Mouse (Mus musculus) retina, embryonic 14.5 days (tissue): ENCODE measurements at regions not wholly inside any gene's neighbourhood (a gene's known extent, or its start where the extent isn't known, plus 50 kb on each side); places are given as distances from the start of the nearest gene placed in this dataset.
A peak's percentile ranks its signal among the peaks of the same experiment; 100 is the strongest.

Experiments
- DNase-seq: peaks from one replicate; pipeline ENCODE4 v3.0.0-alpha.2; 2015; ENCODE audit warnings: low spot score

DNA sequence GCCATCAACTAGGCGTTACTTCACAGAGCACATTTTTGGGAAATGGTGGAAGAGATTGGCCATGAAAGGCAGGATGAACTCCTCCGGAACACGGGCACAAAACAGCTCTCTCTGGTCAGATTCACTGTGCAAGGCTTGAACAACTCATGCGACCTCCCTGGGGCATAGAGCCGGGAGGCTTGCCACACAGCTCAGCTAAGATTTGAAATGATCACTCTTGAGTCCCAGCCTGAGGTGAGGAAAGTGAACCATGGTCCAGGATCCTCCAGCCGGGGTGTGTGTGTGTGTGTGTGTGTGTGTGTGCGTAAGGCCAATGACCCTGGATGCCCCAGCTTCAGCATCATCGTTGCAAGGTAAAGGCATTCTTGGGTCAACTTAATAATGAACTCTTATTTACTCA is 237.5 kb downstream of the Gm45692 start:
- DNase-seq = no peak

DNA sequence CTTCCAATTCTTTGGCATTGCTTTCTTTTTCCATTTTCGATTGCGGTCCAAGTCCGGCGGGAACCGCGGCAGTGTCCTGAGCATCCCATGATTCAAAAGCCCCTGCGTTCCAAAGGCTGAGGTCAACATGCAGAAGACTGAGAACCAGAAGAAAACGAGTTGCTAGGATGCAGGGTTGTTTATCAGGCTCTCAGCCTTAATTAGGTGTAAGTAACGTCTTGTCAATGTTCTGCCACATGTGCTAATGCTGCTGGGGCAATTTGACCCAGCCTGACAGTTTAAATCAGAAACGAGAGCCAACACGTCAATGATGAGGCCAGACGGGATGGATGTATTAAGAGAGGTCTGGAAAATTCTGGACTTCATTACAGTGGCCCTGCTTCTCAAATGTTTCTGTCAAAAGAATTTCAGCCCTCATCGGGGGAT is 239.4 kb downstream of the Gm45692 start:
- DNase-seq = no peak

DNA sequence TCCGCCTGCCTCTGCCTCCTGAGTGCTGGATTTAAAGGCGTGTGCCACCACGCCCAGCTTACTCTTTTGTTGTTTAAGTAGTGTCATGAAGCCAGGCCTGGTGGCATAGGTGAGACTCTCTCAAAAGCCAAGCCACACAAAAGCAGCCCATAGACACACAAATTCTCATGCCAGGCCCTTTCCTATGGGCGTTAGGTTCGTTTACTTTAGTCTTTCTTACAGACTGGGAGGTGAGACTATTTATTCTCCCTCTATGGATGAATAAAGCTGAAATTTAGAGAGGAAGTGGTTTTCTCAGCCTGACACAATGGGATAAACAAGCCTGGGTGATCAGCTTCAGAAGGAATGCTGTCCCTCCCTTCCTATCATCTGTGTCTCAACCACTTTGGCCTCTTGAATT is 243.0 kb downstream of the Gm45692 start:
- DNase-seq = no peak

DNA sequence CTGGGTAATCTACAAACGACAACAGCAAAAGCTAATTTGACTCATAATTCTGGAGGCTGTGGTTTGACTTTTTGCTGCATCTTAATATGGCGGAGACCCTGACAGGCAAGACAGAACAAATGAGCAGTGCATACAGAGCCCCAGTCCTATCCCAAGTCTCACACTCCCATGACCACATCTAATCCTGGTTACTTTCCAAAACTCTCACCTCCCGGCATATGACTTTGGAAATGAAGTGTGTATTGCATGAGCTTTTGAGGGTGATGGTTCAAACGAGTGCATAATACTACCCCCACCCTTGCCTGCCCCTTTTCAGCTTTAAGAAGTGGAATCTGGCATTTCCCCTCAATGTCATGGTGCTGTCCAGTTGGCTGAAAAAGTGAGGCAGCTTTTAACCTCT is 244.3 kb downstream of the Gm45692 start:
- DNase-seq = no peak

DNA sequence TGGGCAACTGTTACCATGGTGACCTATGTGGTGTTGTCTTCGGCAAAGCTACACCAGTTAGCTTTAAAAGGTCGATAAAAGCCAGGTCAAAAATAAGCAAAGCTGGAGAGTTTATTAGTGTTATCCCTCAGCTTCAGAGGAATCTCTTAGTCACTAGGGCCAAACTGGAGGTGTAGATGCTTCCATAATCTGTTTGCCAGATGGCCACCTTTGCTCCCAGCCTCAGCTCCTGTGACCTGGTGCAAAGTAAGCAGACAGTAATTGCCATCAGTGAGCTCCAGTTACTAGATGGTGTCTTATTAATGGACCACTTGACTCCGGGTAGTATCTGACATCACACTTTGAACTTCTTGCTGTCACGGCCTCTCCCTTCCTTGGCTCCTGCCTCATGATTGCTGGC is 245.3 kb downstream of the Gm45692 start:
- DNase-seq = peak; percentile 49

DNA sequence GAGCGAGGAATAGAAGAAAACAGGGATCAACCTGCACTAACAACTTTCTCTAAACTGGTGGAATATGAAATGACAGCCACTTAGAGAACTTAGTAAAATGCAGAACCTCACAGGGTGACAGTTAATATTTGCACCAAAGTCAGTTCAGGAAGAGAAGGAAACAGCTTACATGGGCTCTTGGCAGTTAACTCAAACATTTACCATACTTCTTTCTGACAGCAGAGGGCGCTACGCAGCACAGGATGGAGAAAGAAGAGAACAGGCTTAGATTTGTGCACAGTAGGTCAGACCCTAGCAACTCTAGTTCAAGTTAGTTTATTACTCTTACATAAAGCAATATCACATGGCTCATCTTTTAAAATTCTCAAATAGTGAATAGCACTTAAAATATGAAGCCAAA is 261.3 kb downstream of the Gm45692 start:
- DNase-seq = peak; percentile 76

DNA sequence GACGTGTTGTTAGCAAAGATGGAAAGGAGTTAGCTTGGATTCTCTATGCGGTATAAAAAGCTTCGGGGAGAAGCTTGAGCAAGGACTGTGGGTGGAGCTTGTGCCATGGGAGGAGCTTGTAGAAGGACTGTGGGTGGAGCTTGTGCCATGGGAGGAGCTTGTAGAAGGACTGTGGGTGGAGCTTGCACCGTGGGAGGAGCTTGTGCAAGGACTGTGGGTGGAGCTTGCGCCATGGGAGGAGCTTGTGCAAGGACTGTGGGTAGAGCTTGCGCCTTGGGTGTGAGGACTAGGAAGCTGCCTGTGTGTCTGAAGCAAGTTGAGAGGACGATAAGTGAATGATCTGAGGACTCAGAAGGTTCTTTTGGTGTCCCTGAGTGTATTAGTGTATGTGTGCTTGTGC is 263.1 kb downstream of the Gm45692 start:
- DNase-seq = no peak

DNA sequence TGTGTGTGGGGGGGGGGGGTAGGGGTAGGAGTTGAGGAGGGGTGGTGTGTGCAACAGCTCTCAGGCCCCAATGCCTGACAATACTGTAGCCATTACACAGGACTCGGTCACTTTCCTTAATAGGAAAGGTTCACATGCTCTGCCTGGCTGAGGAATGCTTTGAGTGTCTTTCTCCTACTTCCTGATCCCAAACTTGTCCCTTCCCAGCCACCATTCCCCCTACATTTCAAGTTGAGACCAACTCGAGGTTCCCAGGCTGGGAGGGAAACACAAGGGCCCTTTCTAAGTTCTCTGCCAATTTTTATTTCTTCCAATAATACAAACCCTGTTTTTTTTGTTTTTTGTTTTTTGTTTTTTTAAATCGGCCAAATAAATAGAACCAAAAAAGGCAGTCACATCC is 264.6 kb downstream of the Gm45692 start:
- DNase-seq = peak; percentile 58

DNA sequence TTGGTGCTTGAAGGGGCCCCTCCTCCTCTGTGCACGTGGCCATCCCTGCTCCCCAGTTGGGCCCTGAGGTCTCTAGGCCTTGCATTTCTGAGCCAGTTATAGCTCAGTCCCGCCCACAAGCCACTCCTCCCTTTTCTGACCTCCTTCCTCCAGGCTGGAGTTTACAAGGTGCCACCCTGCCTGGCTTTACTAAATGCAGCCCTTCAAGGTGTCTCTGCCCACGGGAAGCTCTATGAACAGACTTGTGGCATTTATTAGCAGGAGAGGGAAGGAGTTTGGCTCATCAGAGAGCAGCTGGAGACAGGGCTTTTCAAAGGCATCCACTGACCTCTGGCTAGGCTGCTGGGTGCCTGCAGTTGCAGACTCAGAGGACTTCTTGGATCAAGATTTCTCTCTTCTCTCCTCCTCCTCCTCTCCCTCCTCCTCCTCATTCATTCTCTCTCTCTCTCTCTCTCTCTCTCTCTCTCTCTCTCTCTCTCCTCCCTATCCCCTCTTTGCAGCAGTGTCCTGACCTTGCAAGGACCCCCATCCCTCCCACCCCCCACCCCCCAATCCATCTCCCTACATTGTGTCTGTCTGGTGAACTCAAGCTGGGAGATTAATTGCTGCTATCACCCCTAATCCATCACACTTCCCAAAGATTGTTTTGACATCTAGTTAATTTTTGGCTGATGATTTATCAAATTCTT is 265.1 kb downstream of the Gm45692 start:
- peak; percentile 66 for DNase-seq

DNA sequence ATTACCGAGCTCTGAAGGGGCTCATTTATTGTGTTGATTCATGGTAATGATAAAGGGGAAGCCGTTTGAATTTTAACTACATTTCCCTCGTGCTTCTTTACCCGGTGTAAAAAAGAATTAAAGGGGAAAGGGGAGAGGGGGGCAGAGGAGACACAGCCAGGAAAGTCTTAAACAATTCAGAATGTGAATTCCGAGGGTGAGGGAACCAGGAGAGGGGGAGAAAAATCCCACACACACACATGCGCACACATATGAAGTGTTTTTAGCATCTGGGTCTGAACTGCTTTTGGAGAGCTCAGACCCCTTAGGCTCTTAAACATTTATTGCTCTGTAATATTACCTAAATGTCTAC is 265.6 kb downstream of the Gm45692 start:
- no peak for DNase-seq

DNA sequence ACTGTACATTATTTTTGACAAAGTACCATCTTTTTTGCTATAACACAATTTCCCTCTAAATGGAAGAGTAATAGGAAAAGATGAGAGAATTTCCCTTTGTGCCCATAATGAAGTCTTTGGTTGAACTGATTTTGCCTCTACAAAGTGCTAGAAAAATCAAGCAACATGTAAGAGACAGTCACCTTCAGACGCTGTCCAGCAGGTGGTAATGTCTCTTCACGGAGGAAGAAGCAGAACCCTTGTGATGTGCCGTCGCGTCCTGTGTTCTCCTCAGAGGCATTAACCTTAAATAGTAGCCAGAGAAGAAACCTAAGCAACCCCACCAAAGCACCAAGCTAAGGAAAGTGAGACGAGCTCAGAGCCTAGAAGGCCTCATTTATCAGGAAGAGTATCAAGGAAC is 275.7 kb downstream of the Gm45692 start:
- DNase-seq = no peak

DNA sequence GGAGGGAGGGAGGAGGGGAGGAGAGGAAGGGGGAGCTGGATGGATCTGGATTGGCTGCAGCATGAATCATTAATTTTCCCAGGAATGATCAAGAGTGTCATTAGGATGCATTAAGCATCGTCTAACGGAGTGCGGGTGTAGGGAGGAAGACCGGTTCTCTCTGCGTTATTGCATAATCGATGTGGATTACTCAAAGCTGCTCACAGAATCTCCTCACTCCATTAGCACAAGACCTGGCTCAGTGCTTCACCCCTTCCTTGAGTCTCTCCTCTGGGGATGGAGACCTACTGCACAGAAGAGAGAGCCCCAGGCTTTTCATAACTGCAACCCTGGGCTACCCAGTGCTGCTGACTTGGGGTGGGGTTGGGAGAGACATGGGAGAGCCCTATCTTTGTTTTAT is 300.7 kb downstream of the Gm45692 start:
- DNase-seq = no peak

DNA sequence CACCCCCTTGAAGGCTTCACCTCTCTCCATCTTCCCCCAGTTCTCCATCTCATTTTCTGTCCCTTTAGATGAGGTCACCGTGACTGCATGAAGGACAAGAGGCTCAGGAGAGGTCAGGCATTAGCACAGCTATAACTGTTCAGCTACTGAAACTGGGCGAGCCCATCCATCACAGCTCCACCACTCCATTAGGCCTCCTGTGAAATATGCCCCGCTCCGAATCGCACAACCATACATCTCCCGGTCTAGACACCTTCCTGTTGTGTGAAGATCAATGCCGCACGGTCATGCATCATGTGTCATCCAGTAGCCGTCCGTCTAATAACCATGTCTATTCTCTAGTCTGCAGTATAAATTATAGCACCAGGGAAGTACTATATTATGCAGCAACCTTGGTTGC is 301.2 kb downstream of the Gm45692 start:
- DNase-seq = no peak

DNA sequence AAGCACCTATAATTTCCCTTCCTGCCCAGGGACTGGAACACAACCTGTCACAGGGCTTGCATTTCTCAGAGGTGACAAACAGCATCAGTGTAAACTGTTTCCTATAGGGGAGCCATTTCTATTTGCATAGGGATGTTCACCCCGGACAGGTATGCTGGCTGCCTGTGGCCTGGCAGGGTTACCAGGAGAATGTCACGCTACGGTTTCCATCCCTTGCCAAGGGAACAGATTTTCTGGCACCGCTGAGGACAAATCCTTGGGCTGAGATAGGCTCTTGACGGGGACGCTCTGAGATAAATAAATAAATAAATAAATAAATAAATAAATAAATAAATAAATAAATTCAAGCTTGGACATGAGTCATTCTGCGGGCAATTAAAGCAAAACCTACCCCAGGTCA is 308.0 kb downstream of the Gm45692 start:
- no peak for DNase-seq

DNA sequence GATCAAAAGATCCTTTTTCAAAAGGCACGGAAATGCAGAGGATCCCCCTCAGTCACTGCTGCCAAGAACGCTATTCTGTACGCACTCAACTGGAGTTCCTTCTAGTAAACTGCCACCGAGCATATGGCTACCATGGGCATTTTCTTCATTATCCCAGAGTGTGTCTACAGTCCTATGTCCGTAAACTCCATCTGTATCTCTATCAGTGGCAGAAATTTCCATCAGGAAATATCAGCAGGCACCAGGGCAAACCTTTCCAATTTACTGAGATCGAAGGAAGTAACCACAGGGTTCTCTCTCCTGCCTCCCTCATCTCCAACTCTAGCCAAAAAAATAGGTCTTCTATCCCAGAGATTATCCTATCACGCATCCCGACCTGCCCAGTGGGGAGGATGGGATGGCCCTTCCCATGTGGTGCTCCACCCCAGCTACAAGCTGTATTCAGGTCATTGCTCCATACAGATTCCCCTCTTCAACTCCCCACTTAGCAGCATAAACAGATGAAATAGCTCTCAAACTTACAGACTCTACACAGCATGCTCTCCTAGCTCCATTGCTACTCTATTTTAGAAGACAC is 310.5 kb downstream of the Gm45692 start:
- DNase-seq = no peak

DNA sequence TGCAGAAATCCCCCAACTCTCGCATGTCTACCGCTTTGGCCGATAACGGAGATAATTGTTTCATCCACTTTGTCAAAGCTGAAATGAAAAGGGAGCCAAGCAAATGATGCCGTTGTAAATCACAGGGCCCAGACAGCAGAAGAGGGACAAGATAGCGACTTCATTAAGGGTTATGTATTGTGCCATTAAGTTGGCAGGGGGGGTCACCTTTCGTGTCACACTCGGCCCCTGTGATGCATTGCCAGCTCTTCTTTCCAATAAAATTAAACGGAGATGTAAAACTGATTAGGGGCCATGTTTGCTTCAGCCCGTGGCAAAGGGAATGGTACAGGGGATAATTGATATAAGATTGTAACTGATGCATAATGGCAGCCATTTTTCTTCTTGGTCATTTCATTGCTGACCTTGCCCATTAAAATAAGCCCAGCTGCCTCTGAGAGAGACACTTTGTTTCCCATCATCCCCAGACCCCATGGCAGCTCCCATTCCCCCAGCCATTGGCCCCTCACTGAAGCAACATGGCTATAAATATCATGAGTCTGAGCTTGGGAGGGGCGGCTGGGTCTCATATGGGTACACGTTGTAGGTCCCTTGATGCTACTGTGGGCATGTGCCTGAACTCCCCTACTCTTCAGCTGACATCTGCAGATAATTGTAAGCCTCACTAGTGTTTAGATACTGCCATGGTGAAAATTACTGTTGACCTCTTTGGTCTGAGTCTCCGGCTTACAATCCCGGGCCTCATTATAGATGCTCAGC is 313.0 kb downstream of the Gm45692 start:
- no peak for DNase-seq

DNA sequence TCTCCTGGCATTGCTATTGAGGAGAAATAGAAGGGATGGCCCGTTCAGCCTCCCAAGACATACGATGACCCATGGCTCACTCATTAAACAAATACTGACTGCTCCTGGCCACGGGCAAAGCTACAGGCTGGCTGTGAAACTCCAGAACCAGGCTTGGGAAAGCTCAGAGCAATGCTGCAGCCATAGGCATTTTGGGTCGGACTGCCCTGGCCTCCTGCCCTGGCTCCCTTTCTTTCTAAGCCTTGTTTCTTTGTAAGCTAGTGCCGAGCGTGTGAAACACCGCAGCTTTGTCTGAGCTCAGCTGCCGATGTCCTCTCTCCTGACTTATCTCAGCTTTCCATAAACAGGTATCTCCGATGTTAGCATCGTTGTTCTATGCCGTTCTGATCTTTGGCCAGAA is 316.9 kb downstream of the Gm45692 start:
- DNase-seq = no peak

DNA sequence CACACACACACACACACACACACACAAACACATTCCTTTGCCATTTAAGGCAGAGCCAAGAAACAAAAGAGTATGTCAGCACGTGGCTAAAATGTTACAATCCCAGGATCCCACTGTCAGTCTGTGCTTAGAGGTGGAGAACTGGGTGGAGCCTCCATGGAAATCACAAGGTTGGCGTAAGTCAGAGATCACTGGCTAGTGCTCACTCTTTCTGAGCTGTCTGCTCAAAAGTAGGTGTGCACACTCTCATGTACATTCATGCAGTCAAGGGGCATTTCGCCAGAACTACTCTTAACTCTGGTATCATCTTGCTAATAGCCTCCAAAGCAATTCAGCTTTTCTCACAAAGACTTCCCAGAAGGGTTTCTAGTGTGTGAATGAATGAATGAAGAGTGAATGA is 318.2 kb downstream of the Gm45692 start:
- no peak for DNase-seq

DNA sequence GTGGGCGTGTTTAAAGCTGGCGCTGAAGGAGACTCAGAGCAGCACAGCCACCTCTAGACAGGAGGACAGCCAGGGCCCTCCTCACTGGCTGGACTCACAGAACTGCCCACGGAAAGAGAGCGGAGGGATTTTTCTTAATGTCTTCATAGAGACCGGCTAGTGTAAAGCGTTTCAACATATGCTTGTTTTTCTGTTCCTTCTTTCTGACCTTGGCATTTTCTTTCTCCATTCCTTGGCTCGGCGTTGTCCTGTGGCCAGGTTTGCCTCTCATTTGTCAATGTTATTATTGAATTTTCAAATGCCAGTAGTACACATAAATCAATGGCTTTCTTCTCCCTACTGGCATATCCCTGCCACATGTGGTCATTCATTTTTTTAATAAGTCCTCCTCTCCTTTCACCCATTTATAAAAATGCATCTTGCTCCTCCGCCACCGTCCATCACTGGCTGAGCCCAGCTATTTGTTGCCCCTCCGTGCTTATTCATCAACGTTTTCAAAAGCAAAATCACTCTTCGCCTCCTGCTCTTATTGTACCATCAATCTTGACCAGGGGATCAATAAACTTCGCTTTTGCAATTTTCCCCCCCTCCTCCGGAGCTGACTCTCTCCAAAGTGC is 319.0 kb downstream of the Gm45692 start:
- no peak for DNase-seq

DNA sequence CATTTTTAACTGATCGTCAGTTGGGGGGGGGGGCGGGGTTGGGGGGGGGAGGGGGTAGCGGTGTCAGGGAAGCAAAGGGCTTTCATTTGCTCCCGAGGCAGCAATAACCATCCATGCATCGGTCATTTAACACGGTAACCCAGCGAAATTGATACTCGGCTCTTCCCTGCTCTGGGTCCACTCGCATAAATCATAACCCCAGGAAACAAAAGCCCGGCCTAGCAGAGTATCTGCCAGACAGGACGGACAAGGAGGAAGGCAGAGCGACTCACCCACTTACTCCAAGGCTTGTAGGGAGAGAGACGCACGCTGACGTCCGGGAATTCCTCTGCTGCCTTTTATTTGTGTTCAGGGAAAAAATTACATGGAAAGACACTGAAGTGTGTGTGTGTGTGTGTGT is 319.5 kb downstream of the Gm45692 start:
- DNase-seq = peak; percentile 38

DNA sequence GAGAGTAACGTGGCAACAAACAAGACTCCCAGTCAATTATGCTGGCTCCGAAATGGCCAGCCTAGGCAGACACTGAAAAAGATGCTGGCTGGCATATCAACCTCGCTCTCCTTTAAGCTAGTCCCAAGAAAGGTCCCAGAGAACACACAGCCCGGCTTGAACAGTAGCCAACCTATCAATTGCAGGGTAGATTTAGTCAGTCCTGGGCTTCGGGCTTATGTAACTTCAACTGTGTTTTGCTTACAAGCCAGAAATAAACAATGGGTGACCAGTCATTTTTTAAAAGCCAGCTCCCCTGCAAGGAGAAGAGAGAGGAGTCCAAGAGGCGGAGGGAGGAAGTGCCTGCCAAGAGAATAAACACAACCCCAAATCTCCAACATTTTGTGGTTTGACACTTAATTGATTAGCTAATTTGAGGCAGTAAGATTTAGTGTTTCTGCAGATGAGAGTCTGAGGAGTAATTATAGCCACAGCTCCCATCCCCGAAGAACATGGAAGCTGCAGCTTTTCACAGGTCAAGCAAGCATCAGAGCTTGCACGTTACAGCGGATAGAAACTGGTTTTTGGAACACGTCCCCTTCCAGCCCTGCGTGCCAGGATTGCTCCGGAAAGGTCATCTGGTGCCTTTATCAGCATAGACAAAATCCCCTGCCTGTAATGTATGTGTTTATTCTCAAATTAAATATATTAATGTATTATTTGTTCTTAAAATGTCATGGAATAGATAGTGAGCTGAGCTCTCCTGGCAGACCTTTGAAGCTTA is 322.1 kb downstream of the Gm45692 start:
- DNase-seq = no peak

DNA sequence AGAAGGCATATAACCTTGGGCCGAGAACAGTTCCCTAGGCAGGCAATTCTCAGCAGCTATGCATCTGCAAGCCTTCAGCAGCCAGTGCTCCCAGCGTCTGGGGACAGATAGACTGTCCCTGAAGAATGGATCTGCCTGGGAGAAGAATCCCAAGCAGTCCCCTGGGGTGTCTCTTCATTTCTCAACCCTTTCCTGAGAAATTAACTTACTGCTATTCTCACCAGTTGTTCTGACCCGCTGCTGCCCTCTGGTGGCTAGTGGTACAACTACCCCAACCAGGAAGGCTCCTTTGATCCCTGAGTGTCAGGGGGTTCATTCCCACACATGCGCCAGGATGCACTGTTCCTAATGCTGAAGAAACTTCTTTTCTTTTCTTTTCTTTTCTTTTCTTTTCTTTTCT is 323.7 kb downstream of the Gm45692 start:
- DNase-seq = peak; percentile 84
